Mouse (Mus musculus): ENCODE data around the gene Shisa9. TPM values are rescaled to one million over a fixed set of nuclear protein-coding genes. Genes with fewer than 3 reads are reported as not detected.
A peak's percentile ranks its signal among the peaks of the same experiment; 100 is the strongest.

Gene Shisa9
- total and polyA plus RNA-seq, 3 experiments, result 2.4 to 4.6 (median 3.5) TPM

DNA sequence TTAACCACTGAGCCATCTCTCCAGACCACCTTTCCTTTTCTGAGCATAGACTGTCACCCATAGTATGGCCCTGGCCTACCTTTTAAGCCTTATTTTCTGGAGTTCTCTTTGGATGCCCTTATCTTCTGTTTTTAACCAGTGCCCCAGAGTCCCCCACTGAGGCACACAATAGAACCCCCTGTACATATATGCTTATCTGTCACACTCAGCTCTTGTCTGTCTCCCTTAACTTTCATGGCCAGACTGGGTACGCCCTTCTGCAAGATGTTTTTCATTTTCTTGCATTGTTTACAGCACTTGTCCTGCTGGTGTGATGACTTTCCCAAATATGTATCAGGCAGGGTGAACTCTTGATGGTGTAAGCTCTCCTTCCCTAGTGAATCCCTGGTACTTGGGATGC is 68.1 kb downstream of the Shisa9 start:
- no peak for DNase-seq

DNA sequence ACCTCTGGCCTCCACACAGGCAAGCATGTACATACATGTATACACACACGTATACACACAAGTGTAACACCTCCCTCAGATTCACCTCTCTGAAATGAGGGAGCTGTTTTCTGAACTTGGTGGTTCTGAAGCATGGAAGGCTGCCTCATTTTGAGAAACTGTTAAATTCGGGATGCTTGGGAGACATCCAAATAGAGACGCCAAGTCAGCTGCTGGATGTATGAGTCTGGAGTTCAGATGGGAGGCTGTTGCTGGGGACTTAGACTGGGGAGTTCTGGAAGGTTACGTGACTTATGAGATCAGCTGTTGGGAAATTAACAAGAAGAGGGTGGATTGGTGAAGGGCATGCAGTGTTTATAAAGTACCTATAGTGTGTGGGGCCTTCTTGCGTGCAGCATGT is 88.7 kb downstream of the Shisa9 start:
- no peak for DNase-seq

DNA sequence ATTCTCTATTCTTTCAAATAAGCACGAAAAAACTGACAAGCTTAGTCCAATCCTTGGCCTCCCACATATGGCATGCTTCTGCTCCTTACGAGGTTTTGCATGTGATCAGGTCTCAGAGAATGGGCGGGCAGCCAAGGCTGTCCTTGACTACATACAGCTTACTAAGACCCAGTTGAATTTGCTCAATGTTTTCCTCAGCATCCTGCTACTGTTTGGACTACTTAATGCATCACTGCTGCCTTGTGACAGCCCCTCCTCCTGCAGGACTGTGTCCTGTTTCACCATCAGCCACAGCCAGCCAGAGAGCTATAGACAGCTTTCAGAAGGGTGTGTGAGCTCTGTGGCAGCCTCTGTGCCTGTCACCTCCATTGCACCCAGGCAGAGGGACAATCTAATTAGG is 92.4 kb downstream of the Shisa9 start:
- DNase-seq, result peak; percentile 75

DNA sequence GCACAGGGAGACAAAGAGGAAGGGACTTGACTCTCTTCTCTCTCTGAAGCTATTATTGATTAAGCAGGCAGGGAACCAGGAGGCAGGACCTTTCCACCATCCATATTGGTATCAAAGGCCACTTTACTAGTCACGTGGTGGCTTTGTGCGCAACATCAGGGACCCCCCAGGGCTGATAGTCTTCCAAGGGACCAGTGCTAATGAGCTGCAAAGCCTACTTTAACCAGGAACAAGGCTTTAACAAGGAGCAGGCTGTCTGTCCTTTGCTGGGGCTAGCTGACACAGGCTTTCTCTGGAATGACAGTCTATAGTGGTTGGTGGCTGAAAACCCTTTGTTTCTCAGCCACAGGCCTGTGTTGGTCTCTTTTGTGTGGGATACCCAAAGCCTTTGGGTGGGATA is 92.8 kb downstream of the Shisa9 start:
- no peak for DNase-seq

DNA sequence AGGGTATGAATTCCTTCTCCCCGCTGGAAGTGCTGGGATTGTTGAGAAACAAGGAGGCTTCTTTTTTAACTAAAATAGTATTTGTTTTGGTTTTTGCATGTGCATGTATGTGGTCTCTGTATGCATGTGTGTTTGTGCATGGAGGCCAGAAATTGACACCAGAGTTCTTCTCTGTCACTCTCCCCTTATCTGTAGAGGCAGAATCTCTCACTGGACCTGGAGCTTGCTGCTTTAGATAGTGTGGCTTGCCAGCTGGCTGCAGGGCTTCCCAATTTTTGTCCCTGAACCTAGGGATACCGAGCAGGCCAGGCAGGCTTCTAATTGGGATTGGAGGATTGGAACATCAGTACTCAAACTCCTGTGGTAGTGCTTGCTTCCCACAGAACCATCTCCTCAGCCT is 99.2 kb downstream of the Shisa9 start:
- no peak for DNase-seq

DNA sequence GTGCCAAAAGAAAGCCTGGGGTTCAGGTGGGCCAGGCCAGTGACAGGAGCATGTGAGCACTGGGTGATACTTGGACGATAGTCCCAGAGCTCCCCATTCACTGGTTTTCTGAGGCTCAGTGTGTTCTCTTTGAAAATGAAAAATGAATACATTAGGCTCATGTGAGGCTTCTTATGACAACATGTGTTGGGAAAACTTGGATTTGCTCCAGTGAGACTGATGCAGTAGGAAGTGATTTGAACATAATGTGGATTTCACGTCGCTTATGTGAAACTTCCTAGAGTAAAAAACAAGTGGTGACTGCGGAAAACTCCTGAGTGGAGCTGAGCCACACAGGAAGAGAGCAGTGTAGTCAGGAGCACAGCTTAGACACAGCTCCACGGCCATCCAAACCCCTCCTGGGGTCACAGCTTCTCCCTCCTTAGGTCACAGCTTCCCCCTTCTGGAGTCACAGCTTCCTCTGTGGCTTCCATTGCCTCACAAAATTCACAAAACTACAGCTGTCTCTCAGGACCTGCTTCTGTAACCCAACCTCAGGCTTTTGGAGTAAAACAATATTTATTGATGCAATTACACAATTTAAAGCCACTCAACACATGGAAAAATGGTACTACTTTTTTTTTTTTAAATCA is 106.8 kb downstream of the Shisa9 start:
- DNase-seq, result no peak

DNA sequence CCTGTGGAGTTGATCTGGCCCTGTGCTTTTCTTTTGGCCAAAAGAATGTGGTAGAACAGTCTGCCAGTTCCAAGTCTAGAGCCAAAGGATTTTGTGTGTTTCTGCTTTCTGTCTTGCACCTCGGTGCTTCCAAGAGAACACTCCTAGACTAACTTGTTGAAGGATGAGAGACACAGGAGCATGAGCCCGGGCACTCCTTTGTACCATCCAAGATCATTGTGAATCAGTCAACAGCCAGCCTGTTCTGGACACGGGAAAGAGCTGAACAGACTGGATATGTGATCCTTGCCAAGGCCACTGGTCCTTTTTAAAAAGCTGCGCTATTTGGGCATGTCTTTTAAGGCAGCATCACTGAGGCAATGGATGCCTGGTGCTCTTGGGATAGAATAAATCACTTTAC is 109.3 kb downstream of the Shisa9 start:
- DNase-seq, result no peak

DNA sequence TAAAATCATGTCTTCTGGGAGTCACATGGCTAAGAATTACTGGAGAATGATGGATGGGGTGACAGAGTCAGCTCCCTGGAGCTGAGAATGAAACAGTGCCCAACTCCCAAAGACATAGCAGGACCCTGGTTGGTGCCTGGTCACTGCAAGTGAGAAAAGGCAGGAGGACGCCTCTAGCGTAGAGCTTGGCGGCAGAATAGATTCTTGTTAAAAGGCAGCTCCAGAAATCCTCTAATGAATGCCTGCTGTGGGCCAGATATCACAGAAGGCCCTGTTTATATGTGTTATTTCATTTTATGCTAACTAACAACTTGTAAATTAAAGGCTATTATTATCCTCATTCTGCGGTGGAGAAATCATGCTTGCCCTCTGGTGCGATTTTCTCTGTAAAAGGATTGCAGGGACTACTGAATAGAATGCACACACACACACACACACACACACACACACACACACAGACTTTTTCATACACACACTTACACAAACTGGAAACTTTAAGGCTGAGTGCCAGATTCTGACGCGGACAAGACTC is 110.9 kb downstream of the Shisa9 start:
- DNase-seq, result no peak

DNA sequence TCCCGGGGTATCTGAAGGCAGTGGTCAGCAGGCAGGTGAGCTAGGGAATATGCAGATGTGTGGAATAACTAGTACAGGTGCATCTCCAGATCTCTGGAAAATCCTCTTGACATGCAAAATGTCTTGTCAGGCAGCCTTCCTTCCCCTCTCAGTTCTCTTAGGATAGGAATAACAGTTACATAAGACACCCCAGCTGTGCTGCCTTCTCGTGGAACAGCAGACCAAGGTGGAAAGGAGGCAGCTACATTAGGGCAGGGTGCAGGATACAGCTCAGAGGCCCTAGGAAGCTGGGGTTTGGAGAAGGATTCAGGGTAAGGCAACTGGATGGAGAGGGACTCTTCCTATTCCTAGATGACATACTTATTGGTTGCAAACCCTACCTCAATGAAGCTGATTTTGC is 111.5 kb downstream of the Shisa9 start:
- DNase-seq, result no peak

DNA sequence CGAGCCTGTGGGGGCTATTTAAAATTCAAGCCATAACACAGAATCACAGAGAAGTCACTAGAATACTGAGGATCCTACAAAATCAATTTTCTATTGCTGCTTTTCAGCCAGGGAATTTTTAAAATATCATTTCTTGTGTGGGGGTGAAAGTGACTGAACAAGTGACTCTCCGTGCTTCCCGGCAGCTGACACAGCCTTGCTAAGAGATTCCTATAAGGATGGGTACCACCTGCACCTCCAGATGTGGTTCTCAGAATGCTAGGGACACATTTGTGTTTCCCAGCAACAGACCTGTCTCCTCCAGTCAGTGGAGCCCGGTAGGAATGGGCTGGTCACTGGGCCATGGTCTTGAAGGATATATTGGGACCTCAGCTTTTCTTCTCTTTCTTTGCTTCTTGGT is 124.5 kb downstream of the Shisa9 start:
- DNase-seq, result no peak

DNA sequence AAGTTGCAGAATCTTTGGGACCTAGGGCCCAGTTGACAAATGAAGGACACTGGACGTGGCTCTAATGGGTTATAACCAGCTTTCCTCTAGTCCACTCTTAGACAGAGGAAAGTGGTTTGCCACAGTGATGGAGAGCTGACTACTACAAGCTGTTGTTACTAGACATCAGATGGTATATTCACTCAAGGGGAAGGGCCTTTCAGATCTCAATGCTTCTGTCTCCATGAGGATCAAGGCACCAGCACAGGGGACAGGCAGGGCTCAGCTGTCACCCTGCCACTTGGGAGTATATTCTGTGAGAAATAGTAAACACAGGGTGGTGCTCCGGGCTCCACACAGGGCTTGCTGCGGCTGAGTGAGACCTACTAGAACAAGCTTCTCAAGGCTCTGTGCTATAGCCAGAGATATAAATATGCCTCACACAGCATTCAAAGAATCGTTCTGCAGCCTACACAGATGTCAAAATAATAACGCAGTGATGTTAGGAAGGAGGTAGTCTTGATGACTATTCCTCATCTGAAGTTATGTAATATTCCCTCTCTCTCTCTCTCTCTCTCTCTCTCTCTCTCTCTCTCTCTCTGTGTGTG is 127.0 kb downstream of the Shisa9 start:
- no peak for DNase-seq

DNA sequence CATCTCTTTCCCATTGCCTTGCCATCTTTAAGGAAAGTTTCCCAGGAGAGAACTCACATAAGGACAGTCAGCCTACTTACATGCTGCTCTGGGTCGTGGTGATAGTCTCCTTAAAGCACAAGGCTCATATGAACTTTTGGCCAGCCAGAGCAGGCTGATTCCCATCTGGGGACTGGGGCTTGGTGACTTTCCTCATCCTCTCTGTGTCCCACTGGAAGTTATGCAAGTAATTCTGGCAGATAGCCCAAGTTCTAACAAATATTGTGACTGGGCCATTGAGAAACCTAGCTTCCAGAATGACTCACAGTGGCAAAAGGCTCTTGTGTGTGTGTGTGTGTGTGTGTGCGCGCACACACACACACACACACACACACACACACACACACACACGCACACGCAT is 130.5 kb downstream of the Shisa9 start:
- DNase-seq, result peak; percentile 46

DNA sequence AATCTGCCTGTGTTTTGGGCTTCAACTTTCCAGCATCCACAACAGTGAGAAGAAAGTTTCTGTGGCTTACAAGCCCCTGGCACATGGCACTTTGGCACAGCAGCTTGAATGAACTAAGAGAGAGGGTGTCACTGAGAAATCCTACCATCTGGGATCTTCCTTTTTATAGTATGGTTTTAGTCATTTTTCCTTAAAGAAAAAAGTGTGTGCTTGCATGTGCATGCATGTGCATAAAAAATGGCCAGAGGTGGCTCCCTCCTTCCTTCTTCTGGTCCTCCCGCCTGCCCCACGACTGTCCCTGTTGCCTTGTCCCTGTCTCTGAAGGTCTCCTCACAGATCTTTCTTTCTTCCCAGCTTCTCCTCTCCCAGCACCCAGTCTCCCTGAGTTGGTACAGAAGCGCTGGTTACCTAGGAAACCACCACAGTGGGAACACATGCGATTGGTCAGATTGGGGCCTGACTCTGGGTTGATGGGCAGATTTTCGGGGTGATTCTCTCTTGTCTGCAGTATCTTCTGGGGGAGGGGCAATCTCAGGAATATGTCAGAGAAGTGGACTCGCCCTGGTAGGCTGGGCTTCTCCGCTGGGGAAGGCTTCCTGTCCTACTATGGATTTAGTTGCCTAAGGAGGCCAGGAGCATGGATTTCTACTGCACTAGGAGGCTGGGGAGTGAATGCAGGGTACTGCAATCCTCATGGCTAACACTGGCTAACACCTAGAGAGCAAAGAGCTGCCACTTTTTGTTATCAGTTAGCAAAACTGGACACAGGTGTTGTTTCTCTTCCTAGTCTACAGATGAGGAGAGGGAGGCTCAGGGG is 131.3 kb downstream of the Shisa9 start:
- DNase-seq, result no peak

DNA sequence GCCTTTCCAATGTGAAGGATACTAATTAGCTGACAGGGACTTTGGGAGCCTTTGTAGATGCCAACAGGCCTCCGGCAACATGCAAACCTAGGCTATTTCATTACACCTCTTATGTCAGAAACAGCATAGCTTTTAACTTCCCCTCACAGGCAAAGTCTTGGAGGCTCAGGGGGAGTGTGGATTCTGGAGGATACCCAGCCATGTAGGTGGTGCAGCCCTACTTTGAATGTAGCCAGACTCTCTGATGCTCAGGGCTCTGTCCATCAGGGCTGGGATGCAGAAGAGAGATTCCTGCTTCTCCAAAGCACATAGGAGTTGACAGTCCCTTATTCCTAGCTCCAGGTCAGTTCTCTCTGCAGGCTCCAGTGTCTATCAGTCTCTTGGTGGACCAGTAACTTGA is 133.0 kb downstream of the Shisa9 start:
- no peak for DNase-seq

DNA sequence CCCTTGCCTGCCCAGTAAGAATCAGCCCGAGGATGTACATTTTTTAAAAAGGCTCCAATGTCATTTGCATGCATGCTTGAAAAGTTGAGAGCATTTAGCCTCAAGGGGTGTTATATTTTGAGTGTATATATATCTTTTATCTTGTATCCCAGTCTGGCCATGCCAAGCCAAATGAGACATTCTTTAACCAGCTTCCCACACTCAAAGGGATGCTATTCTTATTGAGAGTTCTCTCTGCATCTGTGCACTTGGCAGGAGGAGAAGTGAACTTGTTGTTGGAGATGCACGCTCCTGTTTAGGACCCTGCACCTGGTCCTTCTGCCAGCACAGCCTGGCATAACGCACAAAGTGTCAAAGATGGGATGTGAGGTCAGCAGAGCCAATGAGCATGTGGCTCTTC is 135.6 kb downstream of the Shisa9 start:
- no peak for DNase-seq

DNA sequence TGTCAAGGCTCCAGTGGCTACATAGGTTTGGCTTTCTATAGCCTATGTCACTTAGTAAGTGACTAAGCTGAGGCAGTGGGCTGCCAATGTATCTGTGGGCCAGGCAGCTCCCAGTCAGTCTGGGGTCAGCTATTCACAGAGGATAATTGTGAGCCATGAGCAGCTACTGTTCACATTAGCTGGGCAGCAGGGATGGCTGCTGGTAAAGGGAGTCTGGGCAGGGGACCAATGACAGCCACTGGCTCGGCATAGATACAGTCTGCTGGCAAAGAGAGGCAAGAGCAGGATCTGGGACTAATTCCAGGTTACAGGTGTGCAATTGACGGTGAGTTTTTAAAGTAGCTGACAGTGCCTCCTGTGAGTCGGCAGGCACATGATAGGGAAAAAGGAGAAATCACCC is 145.9 kb downstream of the Shisa9 start:
- no peak for DNase-seq

DNA sequence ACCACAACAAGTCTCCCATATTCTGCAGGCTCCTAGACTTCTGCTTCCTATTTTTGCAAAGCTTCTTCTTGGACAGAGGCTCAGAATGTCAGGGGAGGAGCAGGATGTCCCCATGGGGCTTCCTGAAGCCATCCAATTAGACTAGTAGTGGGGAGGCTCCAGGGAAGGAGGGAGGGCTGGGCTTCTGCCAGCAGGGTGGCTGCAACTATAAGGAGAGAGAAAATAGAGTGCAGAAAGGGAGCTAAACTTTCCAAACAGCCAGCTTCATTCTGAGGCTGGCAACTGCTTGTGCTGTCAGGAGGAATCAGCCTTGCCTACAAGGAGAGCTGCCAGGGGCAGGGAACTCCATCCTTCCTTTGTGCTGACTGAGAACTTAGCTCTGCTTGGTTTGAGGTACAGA is 162.8 kb downstream of the Shisa9 start:
- peak; percentile 9 for DNase-seq

DNA sequence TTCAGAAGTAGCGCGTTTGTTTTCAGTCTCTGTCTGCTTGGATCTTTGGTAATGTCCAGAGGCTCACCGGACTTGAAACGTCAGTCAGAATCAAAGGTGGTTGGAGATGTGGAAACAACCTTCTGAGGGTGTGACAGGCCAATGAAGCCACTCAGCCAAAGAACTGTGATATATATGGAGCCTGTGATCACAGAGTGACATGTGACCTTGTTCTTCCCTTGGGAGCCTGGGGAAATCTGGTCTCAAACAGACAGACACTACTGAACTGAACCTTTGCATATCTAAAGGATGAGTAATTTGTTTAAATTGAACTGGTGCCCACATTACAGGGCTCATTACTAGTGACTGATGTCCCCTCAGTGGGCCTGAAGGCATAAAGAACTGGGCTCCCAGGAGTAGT is 168.1 kb downstream of the Shisa9 start:
- DNase-seq, result peak; percentile 8

DNA sequence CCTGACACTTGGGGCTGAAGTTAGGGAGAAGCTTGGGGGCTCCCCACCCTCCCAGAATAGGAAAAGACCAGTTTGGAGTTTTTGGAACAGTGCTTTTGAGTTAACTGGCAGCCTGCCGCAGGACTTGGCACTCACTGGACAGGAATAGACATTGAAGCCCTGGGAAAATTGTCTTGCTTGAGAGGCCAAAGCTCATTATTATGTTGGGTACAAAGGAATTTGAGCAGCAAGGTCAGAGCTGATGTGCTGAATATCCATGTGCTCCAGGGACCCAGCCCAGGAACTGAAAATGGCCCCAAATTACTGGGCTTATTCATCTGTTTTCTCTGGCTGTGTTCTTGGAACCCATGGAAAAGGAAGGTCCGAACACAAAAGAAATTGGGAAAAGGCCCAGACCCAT is 170.6 kb downstream of the Shisa9 start:
- DNase-seq, result no peak

DNA sequence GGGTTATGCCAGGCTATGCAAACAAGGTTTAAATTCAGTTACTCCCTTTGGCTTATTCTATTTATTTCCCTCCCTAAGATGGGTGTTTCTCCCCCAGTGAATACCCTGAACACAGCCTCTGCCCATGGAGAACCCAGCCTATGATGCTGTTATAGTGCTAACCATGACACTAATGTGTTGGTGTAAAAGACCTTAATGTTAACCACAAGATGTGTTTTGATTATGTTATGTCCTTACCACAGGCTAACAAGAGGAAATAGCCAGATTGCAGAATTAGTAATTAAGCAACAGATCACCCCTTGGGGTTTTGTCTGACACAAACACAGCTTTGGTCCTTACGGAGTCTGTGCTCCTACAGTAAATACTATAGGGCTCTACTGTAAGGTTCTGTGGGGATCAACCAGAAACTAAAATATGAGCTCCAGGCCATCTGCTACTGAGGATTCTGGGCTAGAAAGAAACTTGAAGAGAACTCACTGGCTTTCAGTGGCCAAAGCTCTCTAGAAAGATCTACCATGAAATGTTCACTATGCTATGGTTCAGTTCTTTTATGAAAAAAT is 189.6 kb downstream of the Shisa9 start:
- no peak for DNase-seq

DNA sequence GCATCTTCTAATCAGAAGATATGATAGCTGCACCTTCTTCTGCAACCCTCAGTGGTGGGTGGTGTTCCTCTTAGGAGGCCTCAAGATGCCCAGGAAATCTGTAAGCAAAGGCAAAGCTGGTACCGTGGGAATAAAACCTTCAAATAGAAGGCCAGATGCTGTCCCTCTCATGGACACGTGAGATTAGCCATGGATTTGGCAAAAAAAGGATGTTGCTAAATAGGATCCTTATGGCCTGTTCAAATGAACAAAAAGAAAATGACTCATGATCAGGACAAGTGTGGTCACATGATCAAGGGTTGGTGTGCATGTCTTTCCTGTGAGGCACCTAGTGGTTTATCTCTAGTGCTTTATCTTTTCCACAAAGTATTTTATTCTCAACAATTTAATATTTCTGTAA is 194.1 kb downstream of the Shisa9 start:
- peak; percentile 4 for DNase-seq

DNA sequence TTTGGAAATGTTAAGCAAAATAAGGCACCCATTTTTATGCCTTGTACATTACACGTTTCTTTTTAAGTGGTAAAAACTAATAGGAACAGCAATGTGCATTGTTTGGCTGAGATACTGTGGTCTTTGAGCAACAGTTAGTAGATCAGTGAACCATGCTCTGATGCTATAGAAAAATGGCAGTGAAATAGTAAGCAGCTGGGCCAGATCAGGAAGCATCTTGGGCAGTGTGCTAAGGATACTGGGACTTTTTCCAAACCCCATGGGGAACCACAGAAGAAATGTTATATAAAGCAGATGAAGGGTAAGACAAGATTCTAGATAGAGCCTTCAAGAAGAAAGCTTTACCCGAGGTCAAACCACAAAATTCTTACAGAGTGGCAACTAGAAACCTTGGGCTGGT is 205.8 kb downstream of the Shisa9 start:
- DNase-seq, result no peak

DNA sequence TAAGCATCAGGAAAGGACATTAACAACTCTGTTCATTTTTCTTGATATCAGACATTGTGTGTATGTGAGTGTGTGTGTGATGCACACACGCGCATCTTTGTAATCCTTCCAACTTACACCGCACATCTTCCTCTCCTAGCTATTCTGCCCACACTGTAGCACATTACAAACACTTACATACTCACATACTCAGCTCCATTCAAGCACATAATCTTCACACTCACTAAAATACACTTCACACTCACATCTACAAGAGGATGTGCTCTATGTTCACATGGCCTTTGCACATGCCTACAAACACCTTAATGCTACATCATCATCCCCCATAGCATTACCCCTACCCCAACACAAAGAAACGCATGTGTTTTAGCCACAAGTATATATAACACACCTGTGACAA is 212.9 kb downstream of the Shisa9 start:
- no peak for DNase-seq
